Mouse (Mus musculus) layer of hippocampus, postnatal 36 days (tissue): Measurements from ENCODE around the gene Slc43a3. TPM values are rescaled to one million over a fixed set of nuclear protein-coding genes. Genes with fewer than 3 reads are reported as not detected.
A peak's percentile ranks its signal among the peaks of the same experiment; 100 is the strongest.
"Not testable (repeated sequence)": the region's sequence is repeated elsewhere in the genome, so short reads cannot be mapped to it uniquely, and the experiment has no call there.

Experiments used
- DNase-seq, 2 experiments: peaks; one replicate each; pipeline ENCODE4 v3.0.0; 2022
- total RNA-seq, 2 experiments: library from RNA; stranded (reverse); gene quantifications; 2 replicates each; pipeline ENCODE4 v1.2.3; 2021

The Slc43a3 gene
- total RNA-seq, result 1 to 10 TPM in 1 of 2 experiments, under 1 TPM in 1; 0.37 to 2.6 TPM

DNA sequence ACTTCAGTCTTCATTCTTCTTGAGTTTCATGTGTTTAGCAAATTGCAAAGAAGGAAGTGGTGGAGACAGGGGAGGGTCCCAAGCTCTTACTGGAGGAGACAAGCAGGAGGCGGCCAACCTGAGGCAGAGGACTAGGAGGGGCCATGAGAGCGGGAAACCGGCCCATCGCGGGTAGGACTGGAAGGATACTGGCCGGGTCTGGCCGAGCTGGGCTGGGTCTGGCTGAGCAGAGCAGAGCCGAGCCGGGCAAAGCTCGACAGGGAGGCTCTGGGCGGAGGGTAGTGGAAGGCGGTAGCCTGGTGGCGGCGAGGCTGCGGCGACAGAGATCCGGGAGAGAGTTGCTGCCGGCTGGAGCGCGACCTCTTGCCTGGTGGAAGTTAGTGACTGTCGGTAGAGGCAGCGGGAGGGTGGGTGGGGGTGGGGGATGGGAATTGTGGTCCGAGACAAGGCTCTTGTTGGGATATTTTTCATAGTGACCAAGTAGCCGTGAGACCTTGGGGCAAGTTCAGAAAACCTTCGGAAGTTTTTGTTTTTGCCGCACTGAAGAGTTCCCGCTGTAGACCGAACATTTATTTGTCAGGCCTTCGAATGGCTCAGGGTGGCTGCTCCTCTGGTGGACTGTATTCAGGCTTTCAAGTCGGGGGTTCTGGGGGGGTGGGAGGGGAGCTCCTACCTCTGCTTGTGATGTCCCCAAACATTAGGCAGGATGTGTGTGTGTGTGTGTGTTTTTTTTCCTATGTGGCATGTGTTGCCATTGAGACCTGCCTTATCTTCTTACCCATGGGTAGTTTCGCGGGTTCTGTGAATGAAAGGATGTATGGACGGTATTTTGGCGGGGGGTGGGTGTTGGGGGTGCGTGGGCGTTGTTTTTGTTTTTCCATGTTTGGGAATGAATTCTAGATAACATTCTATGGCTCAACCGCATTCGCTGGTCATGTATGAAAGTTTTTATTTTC is at the start of gene Slc43a3:
Slc43a3 (plus strand) TSS at position 106 of the 956 bp plus-strand sequence.
- DNase-seq, result no peak

DNA sequence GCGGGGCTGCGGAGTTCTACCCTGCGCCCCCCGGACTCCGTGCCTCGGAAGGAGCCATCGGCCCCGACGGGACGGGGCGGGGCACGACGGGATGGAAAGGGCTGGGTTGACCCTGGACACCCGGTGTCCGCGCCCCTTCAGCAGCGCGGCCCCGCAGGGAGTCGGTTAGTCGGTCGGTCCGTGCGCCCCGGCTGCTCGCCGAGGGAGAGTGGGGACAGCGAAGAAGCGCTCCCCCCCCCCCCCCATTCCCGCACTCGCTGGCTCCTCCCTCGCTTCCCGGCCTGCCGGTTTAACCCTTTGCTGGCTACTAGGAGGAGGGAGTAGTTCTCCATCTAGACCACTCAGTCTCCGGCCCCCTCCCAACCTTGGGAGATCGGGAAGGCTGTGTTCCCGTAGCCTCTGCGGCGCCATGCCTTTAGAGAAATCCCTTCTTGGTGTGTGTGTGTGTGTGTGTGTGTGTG is 49.5 kb upstream of the Slc43a3 start:
- DNase-seq, result no peak

DNA sequence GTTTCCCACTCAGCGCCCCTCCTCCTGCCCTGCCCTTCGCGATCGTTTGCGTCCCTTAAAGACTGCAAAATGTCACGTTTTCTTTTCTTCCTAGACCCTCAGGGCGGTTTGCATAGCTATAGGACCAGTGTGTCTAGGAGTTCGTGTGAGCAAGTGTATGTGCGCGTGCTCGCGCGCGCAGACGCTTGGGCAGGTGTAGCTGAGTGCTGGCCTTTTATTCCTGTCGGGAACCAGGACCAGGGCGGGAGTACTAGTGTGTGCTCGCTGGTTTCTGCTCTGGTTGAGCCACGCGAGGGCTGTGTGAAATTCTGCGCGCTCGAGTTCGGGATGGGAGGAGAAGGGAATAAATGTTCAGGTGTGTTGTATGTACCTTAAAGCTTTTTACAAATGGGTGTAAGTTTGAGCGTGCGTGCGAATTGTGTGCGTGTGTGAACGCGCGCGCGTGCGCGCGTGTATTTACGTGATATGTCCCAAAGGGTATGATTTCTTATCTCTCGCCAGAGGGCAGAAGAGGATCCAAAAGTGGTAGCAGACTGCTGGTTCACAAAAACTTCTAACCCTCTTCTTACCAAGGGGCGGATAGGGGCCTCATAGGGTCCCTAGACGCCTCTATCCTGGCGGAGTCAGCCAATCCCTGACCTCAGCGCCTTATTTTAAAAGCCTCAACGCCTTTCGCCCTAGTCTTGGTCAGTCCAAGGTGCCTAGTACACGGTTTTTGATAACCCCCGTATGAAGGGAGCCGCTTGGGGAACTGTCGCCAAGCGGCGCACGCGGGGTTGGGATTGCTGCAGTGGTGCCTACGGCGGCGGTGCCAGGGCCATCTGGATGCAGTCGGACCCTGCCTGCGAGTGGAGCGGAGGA is 48.7 kb upstream of the Slc43a3 start:
- no peak for DNase-seq

DNA sequence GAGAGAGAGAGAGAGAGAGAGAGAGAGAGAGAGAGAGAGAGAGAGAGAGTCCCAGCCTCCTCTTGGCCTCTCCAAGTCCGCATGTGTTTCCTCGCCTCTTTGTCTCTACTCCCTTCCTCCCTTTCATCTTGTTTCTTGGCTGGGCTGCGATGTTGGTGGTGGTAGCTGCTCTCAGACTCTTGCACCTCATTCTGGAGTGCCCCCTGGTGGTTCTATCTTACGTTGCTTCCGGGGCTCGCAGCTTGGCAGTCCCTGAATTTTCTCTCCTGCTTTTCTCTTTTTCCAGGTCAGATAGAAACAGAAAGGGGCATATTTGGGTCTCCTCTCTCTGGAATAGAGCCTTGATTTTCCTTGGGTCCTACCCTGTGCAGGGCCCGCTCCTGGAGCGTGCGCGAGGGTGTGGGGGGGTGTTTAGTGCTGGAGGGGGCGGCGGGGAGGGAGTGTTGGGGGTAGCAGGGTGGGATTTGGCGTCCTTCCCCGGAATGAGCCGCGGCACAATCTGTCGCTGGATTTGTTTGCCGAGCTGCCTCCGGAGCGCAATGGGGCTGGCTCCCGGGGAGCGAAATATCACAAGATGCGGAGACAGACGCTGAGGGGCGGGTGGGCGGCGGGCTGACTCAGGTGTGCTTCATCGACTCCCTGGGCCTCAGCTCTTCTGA is 47.6 kb upstream of the Slc43a3 start:
- peak; percentile 82 to 84 for DNase-seq

DNA sequence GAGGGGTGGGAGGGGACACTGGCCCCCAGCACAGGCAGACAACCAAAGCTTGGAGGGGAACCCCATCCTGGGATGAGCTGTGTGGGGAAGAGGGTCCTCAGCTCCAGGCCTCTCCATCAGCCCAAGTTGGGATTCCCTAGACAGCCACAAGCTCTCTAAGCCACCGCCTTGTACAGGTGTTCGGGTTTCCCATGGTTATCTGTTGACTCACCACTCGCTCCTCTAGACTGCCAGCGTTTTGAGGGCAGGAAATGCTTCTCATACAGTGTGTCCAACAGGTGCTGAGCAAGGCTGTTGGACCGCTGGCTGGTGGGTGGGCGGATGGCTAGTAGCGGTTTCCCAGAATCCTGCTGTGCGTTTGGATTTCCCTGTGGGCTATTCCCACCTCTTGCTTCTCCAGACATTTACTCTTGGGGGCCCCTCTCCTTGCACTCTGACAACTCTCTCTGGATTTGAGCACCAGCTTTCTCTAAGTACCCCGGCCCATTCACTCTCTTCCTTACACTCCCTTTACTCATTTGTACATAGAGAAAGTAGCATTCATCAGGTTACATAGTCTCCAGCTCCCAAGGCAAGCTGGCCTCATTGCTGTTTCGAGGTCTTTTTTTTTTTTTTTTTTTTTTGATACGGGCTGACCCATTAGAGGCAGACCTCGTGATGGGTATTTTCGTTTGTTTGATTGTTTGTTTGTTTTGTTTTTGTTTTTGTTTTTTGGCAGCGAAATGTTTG is 46.9 kb upstream of the Slc43a3 start:
- peak in 1 of 2 experiments; percentile 58 for DNase-seq

DNA sequence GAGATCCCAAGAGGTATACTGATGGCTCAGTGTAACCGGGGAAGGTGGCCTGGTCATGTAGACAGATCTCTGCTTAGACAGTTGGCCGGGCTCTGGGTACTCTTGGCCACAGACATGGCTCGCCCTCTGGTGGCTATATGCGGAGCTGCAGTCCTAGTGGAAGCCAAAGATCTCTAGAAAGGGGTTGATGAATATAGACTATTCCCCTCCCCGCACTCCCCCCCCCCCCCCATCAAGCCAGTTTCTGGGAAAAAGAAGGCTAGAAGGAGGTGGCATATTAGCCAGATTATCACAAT is 46.4 kb upstream of the Slc43a3 start:
- DNase-seq, result peak; percentile 73

DNA sequence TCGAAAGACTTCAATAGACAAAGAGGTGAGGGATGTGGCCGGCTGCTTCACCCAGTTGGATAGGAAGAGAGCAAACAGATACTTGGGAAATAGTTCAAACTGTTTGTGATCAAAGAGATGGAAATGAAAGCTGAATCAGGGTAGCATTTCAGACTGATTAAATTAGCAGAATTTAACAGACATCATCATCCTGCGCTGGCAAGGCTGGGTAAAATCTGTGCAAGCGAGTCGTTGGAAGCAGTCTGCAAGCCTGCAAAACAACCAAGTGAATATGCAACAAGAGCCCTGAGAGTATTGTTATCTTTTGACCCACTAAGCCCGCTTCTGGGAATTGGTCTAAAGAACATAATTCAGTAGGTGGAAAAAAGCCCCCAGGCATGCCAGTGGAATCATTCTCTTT is 43.0 kb upstream of the Slc43a3 start:
- DNase-seq, result no peak

DNA sequence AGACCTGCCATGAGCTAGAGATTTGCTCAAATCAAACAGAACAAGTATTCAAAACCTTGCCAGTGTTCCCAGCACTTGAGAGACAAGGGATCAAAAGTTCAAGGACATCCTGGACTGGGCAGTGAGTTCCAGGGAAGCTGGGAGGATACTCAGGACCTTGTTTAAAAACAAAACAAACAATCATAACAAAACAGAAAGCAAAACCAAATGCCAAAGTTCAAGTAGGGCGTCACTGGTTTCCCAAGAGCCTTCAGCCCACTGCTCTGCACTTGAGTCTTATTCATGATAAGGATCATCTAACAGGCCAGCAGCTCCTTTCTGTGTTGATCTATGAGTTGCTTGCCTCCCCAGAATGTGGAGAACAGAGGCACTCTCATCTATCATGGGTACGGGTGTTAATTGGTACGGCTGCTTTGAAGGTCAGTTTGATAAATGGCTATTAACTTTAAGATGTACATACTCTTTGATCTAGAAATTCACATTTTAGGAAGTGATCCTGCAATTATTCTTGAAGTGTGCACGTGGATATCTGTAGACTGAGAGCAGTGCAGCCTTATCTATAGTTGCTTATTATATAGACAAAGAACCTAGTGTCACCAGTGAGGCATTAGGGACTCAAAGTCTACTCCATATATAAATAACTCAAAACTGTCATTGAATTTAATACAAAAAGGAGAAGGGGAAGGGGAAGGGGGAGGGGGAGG is 40.7 kb upstream of the Slc43a3 start:
- no peak for DNase-seq

DNA sequence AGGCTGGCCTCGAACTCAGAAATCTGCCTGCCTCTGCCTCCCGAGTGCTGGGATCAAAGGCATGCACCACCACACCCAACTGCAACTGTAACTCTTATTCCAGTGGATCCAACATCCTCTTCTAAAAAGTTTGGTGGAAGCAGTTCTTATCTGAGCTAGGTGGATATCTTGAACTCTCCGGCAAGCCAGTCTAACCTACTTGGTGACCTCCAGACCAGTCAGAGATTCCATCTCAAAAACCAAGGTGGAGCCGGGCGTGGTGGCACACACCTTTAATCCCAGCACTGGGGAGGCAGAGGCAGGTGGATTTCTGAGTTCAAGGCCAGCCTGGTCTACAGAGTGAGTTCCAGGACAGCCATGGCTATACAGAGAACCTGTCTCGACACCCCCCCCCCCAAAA is 39.7 kb upstream of the Slc43a3 start:
- DNase-seq, result not testable (repeated sequence)

DNA sequence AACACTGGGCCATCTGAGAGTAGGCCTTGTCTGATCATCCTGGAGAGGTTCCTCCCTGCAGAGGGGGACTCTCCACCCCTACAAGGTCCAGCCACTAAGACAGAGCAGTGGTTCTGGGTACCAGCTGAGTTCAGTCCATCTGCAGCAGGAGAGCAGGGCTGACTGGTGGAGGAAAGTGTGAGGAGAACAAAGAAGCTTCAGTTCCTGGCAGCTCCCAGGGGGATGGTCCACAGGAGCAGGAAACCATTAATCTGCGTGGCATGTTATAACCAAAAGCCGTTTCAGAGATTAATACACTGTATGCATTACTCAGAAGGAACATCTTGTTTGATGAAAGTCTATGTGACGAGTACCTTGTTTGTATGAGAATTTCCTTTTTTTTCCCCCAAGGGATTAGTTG is 23.7 kb upstream of the Slc43a3 start:
- DNase-seq, result no peak

DNA sequence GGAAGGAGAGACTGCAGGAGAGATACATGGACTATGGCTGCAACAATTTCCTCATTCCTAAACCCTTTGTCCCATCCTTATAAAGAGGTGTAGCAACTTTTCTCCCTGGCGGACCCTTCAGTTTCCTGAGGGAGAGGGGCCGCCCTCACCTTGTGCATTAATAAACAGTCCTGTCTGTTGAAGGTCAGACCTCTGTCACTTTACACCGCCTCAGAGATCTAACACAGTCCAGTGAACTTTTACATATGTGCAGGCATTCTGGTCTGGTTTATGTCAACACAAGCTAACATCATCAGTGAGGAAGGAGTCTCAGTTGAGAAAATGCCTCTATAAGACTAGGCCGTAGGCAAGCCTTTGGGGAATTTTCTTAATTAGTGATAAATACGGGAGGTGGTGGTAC is 22.5 kb upstream of the Slc43a3 start:
- DNase-seq, result no peak

DNA sequence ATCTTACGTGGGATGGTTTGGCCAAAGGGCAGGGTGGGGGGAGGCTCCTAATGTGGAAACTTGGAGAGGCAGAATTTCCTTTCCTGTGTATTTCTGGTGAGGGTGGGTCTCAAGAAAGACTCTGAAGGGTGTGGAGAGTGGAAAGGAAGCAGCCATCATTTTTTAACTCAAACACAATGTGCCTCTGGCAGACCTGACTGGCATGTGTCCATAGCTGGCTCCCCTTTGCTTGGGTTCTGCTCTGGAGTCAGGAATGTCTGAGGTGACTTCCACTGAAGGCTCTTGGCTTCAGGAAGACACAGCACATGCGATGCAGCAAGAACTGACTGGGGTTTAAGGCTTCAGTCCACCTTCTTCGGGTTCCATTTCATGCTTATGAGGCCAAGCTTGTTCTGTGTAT is 21.0 kb upstream of the Slc43a3 start:
- DNase-seq, result no peak

DNA sequence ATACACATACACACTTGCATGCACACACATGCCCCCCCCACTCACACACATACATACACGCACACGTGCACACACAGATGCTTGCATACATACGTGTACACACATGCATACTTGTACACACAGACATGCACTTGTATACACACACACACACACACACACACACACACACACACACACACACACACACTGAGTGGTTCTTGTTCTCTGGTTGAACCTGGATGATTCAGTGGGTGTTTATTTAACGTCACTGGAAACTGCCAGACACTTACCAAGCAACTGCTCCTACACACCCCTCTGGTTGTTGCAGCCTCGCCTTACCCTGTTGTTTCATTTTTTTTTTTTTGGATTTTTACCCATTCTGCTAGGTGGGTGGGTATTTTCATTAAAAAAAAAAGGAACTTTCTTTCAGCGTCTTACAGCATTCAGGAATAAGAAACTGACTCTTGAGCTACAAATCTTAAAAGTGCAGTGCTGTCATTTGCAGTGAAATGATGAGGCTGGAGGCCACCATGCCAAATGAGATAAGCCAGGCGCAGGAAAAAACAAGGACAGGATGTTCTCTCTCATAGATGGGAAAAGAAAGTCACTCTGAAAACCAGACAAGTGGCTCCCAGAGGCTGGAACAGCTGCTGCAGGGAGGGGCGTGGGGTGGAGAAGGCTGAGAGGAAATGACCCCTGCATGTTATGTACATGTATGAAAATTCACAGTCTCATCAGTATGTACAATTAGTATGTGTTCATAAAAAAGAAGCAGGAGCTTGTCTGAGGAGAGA is 19.6 kb upstream of the Slc43a3 start:
- DNase-seq, result no peak

DNA sequence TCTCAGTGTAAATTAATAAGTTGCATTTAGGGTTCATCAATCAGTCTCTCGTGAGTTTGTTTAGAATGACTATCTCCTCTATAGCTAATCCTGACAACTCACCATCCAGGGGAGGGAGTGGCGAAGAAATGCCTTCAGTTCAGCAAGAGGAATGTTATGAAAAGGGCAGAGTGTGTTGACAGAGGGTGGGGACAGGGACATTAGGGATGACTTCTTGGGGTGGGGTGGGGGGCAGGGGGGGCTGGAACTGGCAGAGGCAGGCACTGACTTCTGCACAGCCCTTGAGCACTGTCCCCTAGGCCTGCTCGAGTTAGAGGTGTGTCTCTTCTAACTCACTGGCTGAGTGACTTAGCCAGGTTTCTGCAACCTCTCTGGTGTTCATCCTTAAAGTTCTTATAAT is 18.2 kb upstream of the Slc43a3 start:
- DNase-seq, result no peak

DNA sequence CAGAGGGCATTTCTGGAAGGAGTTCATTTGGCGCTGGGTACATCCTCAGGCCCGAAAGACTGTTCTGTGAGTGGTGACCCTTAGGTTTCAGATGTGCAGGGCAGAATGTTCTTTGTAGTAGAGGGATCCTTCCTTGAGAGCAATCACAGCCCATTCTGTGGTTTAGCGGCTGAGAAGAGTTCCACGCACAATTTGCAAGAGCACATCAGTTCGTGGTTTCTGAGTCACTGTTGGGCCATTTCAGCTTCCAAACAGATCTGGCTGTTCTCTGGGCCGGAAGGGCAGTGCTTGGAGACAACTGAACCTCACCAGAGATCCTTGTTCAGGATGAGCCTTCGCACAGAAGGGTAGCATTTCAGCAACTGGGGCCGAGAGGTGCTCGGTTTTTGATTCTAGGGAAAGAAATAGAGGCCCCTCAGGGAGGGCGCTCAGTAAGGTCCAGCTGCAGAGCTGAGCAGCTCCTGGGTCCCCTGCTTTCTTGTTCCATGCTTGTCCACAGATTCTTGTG is 16.7 kb upstream of the Slc43a3 start:
- DNase-seq, result no peak

DNA sequence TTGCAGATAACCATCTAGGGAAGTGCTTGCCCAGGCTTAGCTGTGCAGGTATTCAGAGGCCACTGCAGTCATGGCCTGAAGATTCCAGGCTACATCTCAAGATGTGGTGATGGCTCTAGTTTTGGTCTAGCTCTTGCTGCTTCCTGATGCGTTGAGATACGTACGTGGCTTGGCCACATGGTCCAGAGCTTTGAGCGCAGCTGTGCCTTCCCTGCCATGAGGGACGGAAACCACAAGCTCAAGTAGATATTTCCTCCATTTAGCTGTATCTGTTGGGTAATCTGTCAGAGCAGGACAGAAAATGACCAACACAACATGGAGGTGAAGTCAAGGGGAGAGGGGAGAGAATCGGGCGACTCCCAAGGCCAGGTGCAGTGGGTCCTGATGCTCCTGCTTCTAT is 6.2 kb upstream of the Slc43a3 start:
- DNase-seq, result no peak

DNA sequence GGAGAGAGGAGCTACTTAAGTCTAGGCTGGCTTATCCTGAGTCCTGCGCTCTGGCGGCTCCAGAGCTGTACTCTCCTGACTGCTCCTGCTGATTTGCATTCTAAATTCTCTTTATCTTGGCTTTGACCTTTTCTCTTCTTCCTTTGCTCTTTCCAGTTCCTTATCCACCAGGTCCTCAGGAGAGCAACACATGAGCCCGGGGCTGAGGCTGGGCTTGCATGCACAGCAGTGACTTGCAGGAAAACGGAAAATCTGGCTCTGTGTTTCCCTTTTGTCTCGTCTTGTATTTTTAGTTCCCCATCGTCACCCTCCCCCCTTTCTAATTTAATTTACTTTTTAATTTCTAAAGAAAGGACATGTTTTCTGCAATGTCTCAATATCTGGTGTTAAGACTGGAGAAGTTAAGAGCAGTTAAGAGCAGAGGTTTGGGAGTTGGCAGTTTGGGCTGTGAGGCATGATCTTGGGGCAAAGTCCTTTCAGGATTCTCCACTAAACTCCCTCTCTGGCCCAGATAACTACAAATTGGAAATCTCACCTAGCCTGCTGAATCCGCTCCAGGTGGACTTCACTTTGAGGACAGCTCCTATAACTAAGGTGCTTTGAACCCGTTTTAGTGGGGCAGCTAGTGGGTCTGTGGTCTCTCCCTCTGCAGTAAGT is 2.3 kb upstream of the Slc43a3 start:
- DNase-seq, result no peak

DNA sequence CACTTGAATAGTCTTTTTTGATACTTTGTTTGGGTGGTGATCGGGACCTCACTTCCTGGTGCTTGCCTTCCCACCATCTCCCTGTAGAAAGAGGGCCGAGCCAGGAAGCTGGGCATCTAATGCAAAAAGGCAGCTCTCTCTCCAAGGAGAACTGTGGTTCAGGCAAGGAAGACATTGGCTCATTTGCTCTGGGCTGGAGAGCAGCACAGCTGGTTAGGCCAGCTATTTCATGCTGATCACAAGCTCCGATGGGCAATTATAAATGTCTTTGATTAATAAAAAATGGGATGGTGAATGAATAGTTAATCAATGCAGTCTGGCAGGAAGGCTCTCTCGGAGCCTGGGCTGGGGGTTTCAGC is 1.8 kb upstream of the Slc43a3 start:
- no peak for DNase-seq

DNA sequence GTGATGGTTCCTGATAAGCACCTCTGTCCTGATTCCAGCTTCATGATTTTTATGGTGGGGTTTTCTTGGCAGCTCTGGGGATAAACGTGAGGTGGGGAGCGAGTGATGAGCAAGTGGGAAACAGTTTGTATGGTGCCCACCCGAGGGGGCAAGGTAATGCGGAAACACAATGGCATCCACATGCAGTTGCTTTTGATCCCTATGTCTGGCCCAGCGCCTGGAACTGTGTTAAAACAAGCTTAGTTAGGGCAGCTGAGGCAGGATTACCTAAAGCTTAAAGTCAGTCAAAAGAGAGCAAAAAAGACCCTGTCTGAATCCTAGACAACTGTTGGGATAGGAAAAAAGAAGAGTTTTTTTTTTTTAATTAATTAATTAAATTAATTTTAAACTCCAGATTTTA is 1.3 kb upstream of the Slc43a3 start:
- no peak for DNase-seq
